Mouse (Mus musculus): Measurements from ENCODE around the gene Armh3. TPM values are rescaled to one million over a fixed set of nuclear protein-coding genes. Genes with fewer than 3 reads are reported as not detected.
A peak's percentile ranks its signal among the peaks of the same experiment; 100 is the strongest.

The Armh3 gene
- polyA plus RNA-seq, 1 experiment = 22.0 TPM

- no peak for TF ChIP-seq POLR2A (IDR thresholded peaks at IDR 0.05; ENCODE audit: borderline replicate concordance, extremely low read depth, insufficient read depth, insufficient read length, poor library complexity, severe bottlenecking)
- no peak for DNase-seq (ENCODE audit: low read depth)
Measured at GRCm38 (mm10) chr19:45902390-45903035, 95.8 kb downstream of the Armh3 start.

- TF ChIP-seq POLR2A (IDR thresholded peaks at IDR 0.05; ENCODE audit: borderline replicate concordance, extremely low read depth, insufficient read depth, insufficient read length, poor library complexity, severe bottlenecking) (no peak), CTCF (IDR thresholded peaks at IDR 0.05; ENCODE audit: borderline replicate concordance, extremely low read depth, insufficient read depth, insufficient read length) (no peak)
- DNase-seq (ENCODE audit: low read depth) = no peak
Measured at GRCm38 (mm10) chr19:45900836-45901235, 97.5 kb downstream of the Armh3 start.

GRCm38 (mm10) chr19:45895726-45896125 lies 102.6 kb downstream of the Armh3 start:
- DNase-seq (ENCODE audit: low read depth) = no peak
- no peak for TF ChIP-seq CTCF (IDR thresholded peaks at IDR 0.05; ENCODE audit: borderline replicate concordance, extremely low read depth, insufficient read depth, insufficient read length)
- TF ChIP-seq POLR2A (IDR thresholded peaks at IDR 0.05; ENCODE audit: borderline replicate concordance, extremely low read depth, insufficient read depth, insufficient read length, poor library complexity, severe bottlenecking) = no peak

GRCm38 (mm10) chr19:45882056-45882455 lies 116.2 kb downstream of the Armh3 start:
- TF ChIP-seq POLR2A (IDR thresholded peaks at IDR 0.05; ENCODE audit: borderline replicate concordance, extremely low read depth, insufficient read depth, insufficient read length, poor library complexity, severe bottlenecking) = no peak
- no peak for TF ChIP-seq CTCF (IDR thresholded peaks at IDR 0.05; ENCODE audit: borderline replicate concordance, extremely low read depth, insufficient read depth, insufficient read length)
- no peak for DNase-seq (ENCODE audit: low read depth)

- DNase-seq (ENCODE audit: low read depth) = no peak
- TF ChIP-seq POLR2A (IDR thresholded peaks at IDR 0.05; ENCODE audit: borderline replicate concordance, extremely low read depth, insufficient read depth, insufficient read length, poor library complexity, severe bottlenecking) (no peak), CTCF (IDR thresholded peaks at IDR 0.05; ENCODE audit: borderline replicate concordance, extremely low read depth, insufficient read depth, insufficient read length) (no peak)
Measured at GRCm38 (mm10) chr19:45873320-45873719, 125.0 kb downstream of the Armh3 start.

- TF ChIP-seq POLR2A (IDR thresholded peaks at IDR 0.05; ENCODE audit: borderline replicate concordance, extremely low read depth, insufficient read depth, insufficient read length, poor library complexity, severe bottlenecking) (no peak), CTCF (IDR thresholded peaks at IDR 0.05; ENCODE audit: borderline replicate concordance, extremely low read depth, insufficient read depth, insufficient read length) (no peak)
- DNase-seq (ENCODE audit: low read depth) = no peak
Measured at GRCm38 (mm10) chr19:45855284-45855920, 142.9 kb downstream of the Armh3 start.

GRCm38 (mm10) chr19:45854521-45854920 lies 143.8 kb downstream of the Armh3 start:
- peak; percentile 38 for DNase-seq (ENCODE audit: low read depth)
- TF ChIP-seq POLR2A (IDR thresholded peaks at IDR 0.05; ENCODE audit: borderline replicate concordance, extremely low read depth, insufficient read depth, insufficient read length, poor library complexity, severe bottlenecking) (no peak), CTCF (IDR thresholded peaks at IDR 0.05; ENCODE audit: borderline replicate concordance, extremely low read depth, insufficient read depth, insufficient read length) (peak; percentile 13; the same call in 1 of the 2 replicates)

GRCm38 (mm10) chr19:45847733-45848093 lies 150.6 kb downstream of the Armh3 start:
- DNase-seq (ENCODE audit: low read depth) = no peak
- TF ChIP-seq CTCF (IDR thresholded peaks at IDR 0.05; ENCODE audit: borderline replicate concordance, extremely low read depth, insufficient read depth, insufficient read length) (no peak), POLR2A (IDR thresholded peaks at IDR 0.05; ENCODE audit: borderline replicate concordance, extremely low read depth, insufficient read depth, insufficient read length, poor library complexity, severe bottlenecking) (no peak)

- TF ChIP-seq CTCF (IDR thresholded peaks at IDR 0.05; ENCODE audit: borderline replicate concordance, extremely low read depth, insufficient read depth, insufficient read length) (no peak), POLR2A (IDR thresholded peaks at IDR 0.05; ENCODE audit: borderline replicate concordance, extremely low read depth, insufficient read depth, insufficient read length, poor library complexity, severe bottlenecking) (no peak)
- DNase-seq (ENCODE audit: low read depth) = no peak
Measured at GRCm38 (mm10) chr19:45847016-45847732, 151.1 kb downstream of the Armh3 start.

GRCm38 (mm10) chr19:45844209-45844608 lies 154.1 kb downstream of the Armh3 start:
- TF ChIP-seq CTCF (IDR thresholded peaks at IDR 0.05; ENCODE audit: borderline replicate concordance, extremely low read depth, insufficient read depth, insufficient read length) = no peak
- no peak for TF ChIP-seq POLR2A (IDR thresholded peaks at IDR 0.05; ENCODE audit: borderline replicate concordance, extremely low read depth, insufficient read depth, insufficient read length, poor library complexity, severe bottlenecking)
- peak; percentile 59 for DNase-seq (ENCODE audit: low read depth)

GRCm38 (mm10) chr19:45843424-45843823 lies 154.9 kb downstream of the Armh3 start:
- TF ChIP-seq CTCF (IDR thresholded peaks at IDR 0.05; ENCODE audit: borderline replicate concordance, extremely low read depth, insufficient read depth, insufficient read length) (no peak), POLR2A (IDR thresholded peaks at IDR 0.05; ENCODE audit: borderline replicate concordance, extremely low read depth, insufficient read depth, insufficient read length, poor library complexity, severe bottlenecking) (no peak)

More at GRCm38 (mm10) chr19:45843424-45843823, 154.9 kb downstream of the Armh3 start:
- peak; percentile 38 for DNase-seq (ENCODE audit: low read depth)

All from brain, embryonic 14.5 days (tissue).